Mouse (Mus musculus) lung, embryonic 14.5 days (tissue): ENCODE data around the gene Gm14698. TPM values are rescaled to one million over a fixed set of nuclear protein-coding genes. Genes with fewer than 3 reads are reported as not detected.
A peak's percentile ranks its signal among the peaks of the same experiment; 100 is the strongest.
"Not testable (repeated sequence)": the region's sequence is repeated elsewhere in the genome, so short reads cannot be mapped to it uniquely, and the experiment has no call there.

Source experiments
- ATAC-seq: fragments of 200-750 bp; cut with Nextera tagmentation; 2 replicates; pipeline ENCODE4 v1.8.0; 2017; ENCODE audit warnings: mild to moderate bottlenecking, moderate TSS enrichment, moderate library complexity; ENCODE audit not compliant: insufficient read depth
- DNase-seq: peaks from one replicate; pipeline ENCODE4 v3.0.0-alpha.2; 2015
- H3K27ac ChIP-seq: fragments of 300-500 bp; sonication (generic); 2 replicates; pipeline ENCODE4 v1.5.1; 2014; ENCODE audit warnings: low read depth, mild to moderate bottlenecking, moderate library complexity
- H3K27me3 ChIP-seq: fragments of 300-500 bp; sonication (generic); 2 replicates; pipeline ENCODE4 v1.6.1; 2014; ENCODE audit warnings: low read length, control low read depth; ENCODE audit not compliant: insufficient read depth
- H3K36me3 ChIP-seq: fragments of 300-500 bp; sonication (generic); 2 replicates; pipeline ENCODE4 v1.6.1; 2014; ENCODE audit warnings: control low read depth; ENCODE audit not compliant: insufficient read depth
- H3K4me1 ChIP-seq: fragments of 300-500 bp; sonication (generic); 2 replicates; pipeline ENCODE4 v1.6.1; 2014; ENCODE audit warnings: antibody characterized with exemption, control low read depth; ENCODE audit not compliant: insufficient read depth
- H3K4me2 ChIP-seq: fragments of 300-500 bp; sonication (generic); 2 replicates; pipeline ENCODE4 v1.6.1; 2014; ENCODE audit warnings: mild to moderate bottlenecking
- H3K4me3 ChIP-seq: fragments of 300-500 bp; sonication (generic); 2 replicates; pipeline ENCODE4 v1.5.1; 2014; ENCODE audit warnings: low read depth, low read length
- H3K9ac ChIP-seq: fragments of 300-500 bp; sonication (generic); 2 replicates; pipeline ENCODE4 v1.6.1; 2014
- H3K9me3 ChIP-seq: fragments of 300-500 bp; sonication (generic); 2 replicates; pipeline ENCODE4 v1.6.1; 2016; ENCODE audit warnings: low read depth, low read length, control low read depth
- CTCF ChIP-seq: IDR thresholded peaks from 2 replicates; pipeline ENCODE4 v1.5.1; 2016; ENCODE audit warnings: antibody characterized with exemption, low read depth
- WGBS: fragments of 180-500 bp; shearing (Covaris S2); extraction: QIAGEN DNeasy Blood & Tissue Kit; methylation state at CpG from one replicate; pipeline ENCODE4 v1.1.7; 2014; 5-methylcytosine and 5-hydroxymethylcytosine counted together
- polyA plus RNA-seq: library from polyadenylated mRNA; unstranded; fragments of >200 nt; fragmentation: Nextera tagmentation; extraction: Ambion mirVana; gene quantifications from 2 replicates; pipeline ENCODE4 v1.2.1, GENCODE M21; 2014

The Gm14698 gene
- 3.3 and 4.1 TPM in 2 replicates for polyA plus RNA-seq

- not testable (repeated sequence) for H3K36me3 ChIP-seq, H3K9me3 ChIP-seq, H3K9ac ChIP-seq, H3K4me1 ChIP-seq, H3K27me3 ChIP-seq, H3K27ac ChIP-seq
- Histone ChIP-seq H3K4me3 (peak within 1 kb of the TSS; percentile 22; the same call in 1 of the 2 replicates), H3K4me2 (peak within 1 kb of the TSS; percentile 43)
- peak; percentile 23 for DNase-seq
- 4% methylated on average over 17 of the region's 36 CpGs for WGBS
- ATAC-seq: peak; percentile 93
These were observed at the start of gene Gm14698 for GRCm38 (mm10) chrX:68821059-68821458. Gene Gm14698 (plus strand): TSS chrX:68821093.

- H3K4me1 ChIP-seq, H3K36me3 ChIP-seq, H3K27ac ChIP-seq, H3K27me3 ChIP-seq, H3K9me3 ChIP-seq, H3K9ac ChIP-seq, H3K4me3 ChIP-seq, ATAC-seq: not testable (repeated sequence)
- DNase-seq: peak; percentile 1
- peak overlapping the region; percentile 43 for H3K4me2 ChIP-seq
- 21% methylated on average over 2 of the region's 2 CpGs for WGBS
These were observed 444 bp upstream of the Gm14698 start for GRCm38 (mm10) chrX:68820449-68820848.

GRCm38 (mm10) chrX:68839548-68840444, 18.9 kb downstream of the Gm14698 start:
- Histone ChIP-seq H3K36me3 (no peaks in the 10 kb centered on the region), H3K4me1 (no peaks in the 10 kb centered on the region), H3K27me3 (no peaks in the 10 kb centered on the region), H3K9me3 (no peaks in the 10 kb centered on the region), H3K4me3 (no peak overlapping the region), H3K9ac (no peak overlapping the region), H3K27ac (no peak overlapping the region), H3K4me2 (no peak overlapping the region)
- ATAC-seq (no peak), DNase-seq (peak; percentile 70)
- TF ChIP-seq CTCF: peak; percentile 55
- WGBS: 16% methylated on average over 5 of the region's 5 CpGs

- Histone ChIP-seq H3K27me3 (no peaks in the 10 kb centered on the region), H3K4me2 (no peak overlapping the region), H3K36me3 (no peaks in the 10 kb centered on the region), H3K9ac (no peak overlapping the region), H3K4me3 (no peak overlapping the region), H3K4me1 (no peaks in the 10 kb centered on the region), H3K9me3 (no peaks in the 10 kb centered on the region), H3K27ac (no peak overlapping the region)
- WGBS: 29% methylated on average over 2 of the region's 2 CpGs
- DNase-seq: no peak
- no peak for TF ChIP-seq CTCF
- ATAC-seq: no peak
These were observed 44.3 kb downstream of the Gm14698 start for GRCm38 (mm10) chrX:68865145-68865544.

Other genes starting within 250 kb of the Gm14698 start
- gene Fmr1, start 142.6 kb upstream of the Gm14698 start, polyA plus RNA-seq: 61.3 and 62.6 TPM in 2 replicates
- gene Fmr1nb, start 59.3 kb upstream of the Gm14698 start, polyA plus RNA-seq: 0.30 TPM in 1 of 2 replicates, not detected in the other
- not detected in 2 replicates for gene Gm6812, start 72.0 kb downstream of the Gm14698 start, polyA plus RNA-seq